Mouse (Mus musculus) adrenal gland, adult 2 months (tissue): ENCODE results near the gene Tubg2. TPM values are rescaled to one million over a fixed set of nuclear protein-coding genes. Genes with fewer than 3 reads are reported as not detected.
A peak's percentile ranks its signal among the peaks of the same experiment; 100 is the strongest.
"Not testable (repeated sequence)": the region's sequence is repeated elsewhere in the genome, so short reads cannot be mapped to it uniquely, and the experiment has no call there.

ENCODE experiments used
- DNase-seq: peaks from one replicate; pipeline ENCODE4 v3.0.0; 2021
- long read RNA-seq: library from polyadenylated mRNA; stranded (forward); transcript quantifications from one replicate; pipeline ENCODE4 v2.0.0, GENCODE M21; 2021
- polyA plus RNA-seq: library from polyadenylated mRNA; depleted of rRNA; stranded (reverse); fragments of >200 nt; gene quantifications from 2 replicates; pipeline ENCODE4 v1.2.3, GENCODE M21; 2012; rRNA removed
- total RNA-seq, 2 experiments: library from RNA; stranded (reverse); gene quantifications; 2 replicates each; pipeline ENCODE4 v1.2.3; 2021

The Tubg2 gene
- 1 to 10 TPM; 6.2 to 7.5 TPM for total RNA-seq
- polyA plus RNA-seq, result 5.5 and 6.0 TPM in 2 replicates
- long read RNA-seq, partial matches to known transcripts, result 0 of 7 reads
- long read RNA-seq, other reads (novel, unspliced or antisense), result 3 of 7 reads

DNA sequence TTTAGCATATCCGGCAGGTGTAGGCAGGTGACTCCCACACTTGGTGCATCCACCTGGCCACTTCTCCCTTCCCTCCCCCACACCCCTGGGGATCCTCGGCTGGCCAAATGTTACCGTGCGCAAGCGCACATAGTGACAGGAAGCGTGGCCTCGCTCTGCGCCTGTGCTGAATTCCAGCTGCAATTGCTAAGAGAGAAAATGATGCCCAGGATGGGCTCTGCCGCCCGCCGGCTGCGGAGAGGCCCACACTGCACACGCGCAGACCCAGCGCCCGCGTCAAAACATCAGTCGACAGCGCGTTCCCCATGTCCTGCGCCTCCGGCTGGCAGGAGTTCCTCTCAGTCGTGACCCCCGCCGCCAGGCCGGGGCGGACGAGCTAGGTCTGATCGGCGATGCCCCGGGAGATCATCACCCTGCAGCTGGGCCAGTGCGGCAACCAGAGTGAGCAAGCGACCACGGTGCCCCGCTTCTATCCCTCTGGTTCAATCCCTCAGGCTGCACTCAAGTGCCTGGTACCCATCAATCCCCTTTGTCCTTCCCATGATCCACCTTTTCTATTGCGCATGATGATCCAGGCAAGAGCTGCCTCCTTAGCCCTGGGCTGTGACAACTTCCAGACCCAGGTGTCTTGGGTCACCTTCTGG lies at the start of gene Tubg2:
TSS of gene Tubg2 (plus strand) at position 180 of the 644 bp plus-strand sequence.
- DNase-seq, result peak; percentile 75

GRCm38 (mm10) chr11:101109351-101109750 lies 46.4 kb upstream of the Tubg2 start:
- no peak for DNase-seq

- no peak for DNase-seq
Observed at GRCm38 (mm10) chr11:101110708-101111107, 45.0 kb upstream of the Tubg2 start.

DNA sequence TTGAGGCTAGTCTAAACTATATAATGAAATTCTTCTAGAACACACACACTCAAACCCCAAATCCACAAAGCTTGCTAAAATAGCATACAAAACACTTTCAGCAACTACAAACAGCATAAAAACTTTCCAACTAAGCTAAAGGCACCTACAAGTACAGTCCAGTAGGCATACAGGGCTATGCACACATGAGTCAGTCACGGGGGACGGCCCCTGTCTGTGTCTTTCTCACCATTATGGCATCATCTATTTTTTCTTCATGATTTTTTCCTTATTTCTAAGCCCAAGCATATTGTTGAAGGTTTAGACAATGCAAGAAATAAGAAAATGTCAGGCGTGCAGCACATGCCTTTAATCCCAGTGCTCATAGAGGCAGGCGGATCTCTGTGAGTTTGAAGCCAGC lies 44.5 kb upstream of the Tubg2 start:
- no peak for DNase-seq

DNA sequence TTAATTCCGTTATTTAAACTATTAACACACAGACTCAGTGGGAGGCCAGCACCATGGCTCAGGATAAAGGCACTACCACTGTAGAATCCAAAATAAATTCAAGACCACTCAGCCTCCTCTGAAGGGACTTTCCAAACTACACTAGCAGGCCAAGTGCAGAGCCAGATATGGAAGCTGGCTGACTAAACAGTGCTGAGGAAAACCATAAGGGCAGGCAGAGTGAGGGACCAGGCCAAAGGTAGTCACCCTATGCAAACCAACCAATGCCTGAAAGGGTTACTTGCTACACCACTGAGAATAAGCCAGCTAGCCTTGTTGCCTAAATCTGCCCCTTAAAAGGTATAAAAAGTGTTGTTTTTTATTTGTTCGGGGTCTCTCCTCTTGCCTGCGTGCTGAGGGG lies 43.5 kb upstream of the Tubg2 start:
- no peak for DNase-seq

- DNase-seq, result no peak
Observed at GRCm38 (mm10) chr11:101115564-101115963, 40.1 kb upstream of the Tubg2 start.

GRCm38 (mm10) chr11:101118105-101118504 lies 37.6 kb upstream of the Tubg2 start:
- DNase-seq, result no peak

- DNase-seq, result no peak
Observed at GRCm38 (mm10) chr11:101119131-101119760, 36.5 kb upstream of the Tubg2 start.

GRCm38 (mm10) chr11:101119761-101120544 lies 35.8 kb upstream of the Tubg2 start, which contains the start of the genes Retreg3 and Tubg1:
Gene Retreg3 (minus strand): TSS chr11:101119893.
Gene Tubg1 (plus strand): TSS chr11:101119938.
- DNase-seq, result peak; percentile 99

DNA sequence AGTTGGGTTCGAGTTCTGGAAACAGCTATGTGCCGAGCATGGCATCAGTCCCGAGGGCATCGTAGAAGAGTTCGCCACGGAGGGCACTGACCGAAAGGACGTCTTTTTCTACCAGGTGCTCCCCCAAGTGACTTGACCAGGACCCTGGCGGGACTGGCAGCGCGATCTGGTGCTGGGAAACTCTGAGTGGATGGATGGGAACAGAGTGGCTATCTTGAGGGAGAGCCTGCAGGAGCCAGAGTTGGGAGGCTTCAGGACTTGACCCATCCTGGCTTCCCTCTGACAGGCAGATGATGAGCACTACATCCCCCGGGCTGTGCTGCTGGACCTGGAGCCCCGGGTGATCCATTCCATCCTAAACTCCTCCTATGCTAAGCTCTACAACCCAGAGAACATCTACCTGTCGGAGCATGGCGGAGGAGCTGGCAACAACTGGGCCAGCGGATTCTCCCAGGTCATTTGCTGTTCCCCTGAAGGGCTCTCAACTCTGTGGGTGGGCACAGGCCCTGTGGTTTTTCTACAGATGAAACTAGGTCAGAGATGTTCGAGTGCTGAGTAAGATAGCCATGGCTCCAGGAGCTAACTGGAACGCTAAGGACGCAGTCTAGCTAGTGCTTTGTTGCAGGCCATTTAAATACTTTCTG lies 35.0 kb upstream of the Tubg2 start:
- no peak for DNase-seq

DNA sequence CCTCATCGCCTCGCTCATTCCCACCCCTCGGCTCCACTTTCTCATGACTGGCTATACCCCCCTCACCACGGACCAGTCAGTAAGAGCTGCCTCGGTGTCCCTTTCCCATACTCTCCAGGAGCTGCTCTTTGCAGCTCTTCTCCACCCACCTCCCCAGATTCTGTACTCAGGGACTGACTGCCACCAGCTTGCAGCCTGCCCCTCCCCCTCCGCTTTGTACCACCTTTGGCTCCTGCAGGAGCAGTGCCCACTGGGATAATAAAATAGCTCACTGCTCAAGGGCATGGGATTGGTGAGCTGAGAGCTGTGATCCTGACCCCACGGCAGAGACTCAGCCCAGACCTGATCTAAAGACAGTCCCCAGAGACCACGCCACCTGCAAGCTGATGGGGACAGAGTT lies 31.2 kb upstream of the Tubg2 start:
- DNase-seq, result not testable (repeated sequence)

- not testable (repeated sequence) for DNase-seq
Observed at GRCm38 (mm10) chr11:101125008-101125407, 30.7 kb upstream of the Tubg2 start.

DNA sequence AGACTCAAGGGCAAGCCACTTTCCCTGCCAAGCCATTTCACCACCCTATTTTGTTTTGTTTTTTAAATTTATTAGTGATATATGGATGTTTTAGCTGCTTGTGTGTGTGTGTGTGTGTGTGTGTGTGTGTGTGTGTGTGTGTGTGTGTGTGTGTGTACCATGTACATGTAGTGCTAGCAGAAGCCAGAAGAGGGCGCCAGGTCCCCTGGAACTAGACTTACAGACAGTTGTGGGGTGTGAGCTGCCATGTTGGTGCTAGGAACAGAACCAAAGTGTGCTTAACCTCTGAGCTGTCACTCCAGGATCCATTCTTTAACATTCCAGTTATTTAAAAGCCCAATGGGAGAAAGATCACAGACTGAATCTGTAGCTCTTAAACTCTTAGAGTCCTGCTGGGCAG lies 28.6 kb upstream of the Tubg2 start:
- DNase-seq, result no peak

- DNase-seq, result peak; percentile 65
Observed at GRCm38 (mm10) chr11:101128996-101129577, 26.6 kb upstream of the Tubg2 start.

- peak; percentile 53 for DNase-seq
Observed at GRCm38 (mm10) chr11:101130056-101130756, 25.5 kb upstream of the Tubg2 start.

DNA sequence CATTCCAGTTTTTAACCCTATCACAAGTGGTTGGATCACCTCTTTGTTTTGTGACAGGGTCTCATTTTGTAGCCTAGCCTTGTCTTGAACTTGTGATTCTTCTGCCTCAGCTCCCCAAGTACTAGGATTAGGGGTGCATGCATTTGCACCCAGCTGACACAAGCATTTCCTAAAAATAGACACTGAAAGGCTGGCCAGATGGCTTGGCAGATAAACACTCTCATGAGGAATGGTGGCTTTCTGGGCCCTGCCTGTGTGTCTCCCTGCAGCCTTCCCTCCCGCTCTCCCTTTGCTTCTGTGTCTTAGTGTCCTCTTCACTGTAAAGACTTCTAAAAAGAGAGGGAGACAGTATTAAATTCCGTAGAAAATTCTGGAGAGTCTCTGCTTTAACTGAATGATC lies 24.5 kb upstream of the Tubg2 start:
- DNase-seq, result no peak

GRCm38 (mm10) chr11:101131701-101132100 lies 24.0 kb upstream of the Tubg2 start:
- DNase-seq, result no peak

DNA sequence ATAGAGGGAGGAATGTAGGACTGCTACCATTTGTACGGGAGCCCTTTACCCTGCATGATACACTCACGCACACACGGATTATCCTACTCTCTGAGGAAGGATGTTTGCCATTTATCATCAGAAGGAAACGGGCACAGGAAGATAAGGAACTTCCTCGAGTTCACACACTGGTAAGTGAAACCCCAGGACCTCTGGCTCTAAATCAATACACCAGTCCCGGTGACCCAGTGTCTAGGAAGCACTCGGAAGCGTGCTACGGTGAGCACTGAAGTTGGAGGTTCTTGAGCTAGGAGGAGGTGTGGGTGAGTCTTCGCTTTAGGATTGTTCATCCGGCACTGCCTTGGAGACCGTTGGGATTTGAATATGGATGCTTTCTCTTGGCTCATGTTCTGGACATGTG lies 22.7 kb upstream of the Tubg2 start:
- DNase-seq, result no peak

DNA sequence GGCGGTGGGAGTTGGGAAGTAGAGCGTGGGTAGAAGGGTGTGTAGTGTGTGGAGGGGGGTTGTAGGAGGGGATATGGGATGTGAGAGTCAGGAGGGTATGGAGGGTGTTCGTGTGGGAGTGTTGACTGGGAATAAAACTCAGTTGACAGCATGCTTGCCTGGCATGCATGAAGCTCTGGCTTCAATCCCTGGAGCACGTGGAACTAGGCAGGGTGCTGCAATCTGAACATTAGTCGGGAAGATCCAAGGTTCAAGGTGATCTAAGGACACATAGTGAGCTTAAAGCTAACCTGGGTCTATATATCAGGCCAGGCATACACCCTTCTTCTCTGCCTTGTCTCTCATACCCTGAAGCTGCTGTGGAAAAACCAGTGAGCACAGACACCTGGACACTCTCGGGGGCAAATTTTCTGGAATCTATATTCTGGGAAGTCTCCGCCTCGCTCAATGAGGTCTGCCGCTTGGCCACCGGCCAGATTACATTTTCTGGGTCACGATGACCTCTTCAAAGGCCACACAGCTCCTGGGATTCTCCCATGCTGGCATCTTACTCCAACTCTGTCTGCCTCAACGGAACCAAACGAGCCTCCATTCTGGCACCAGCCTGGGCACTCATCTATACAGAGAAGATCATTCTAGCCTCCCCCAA lies 21.4 kb upstream of the Tubg2 start:
- peak; percentile 85 for DNase-seq

GRCm38 (mm10) chr11:101137000-101137399 lies 18.7 kb upstream of the Tubg2 start:
- no peak for DNase-seq
